Mouse (Mus musculus): Measurements from ENCODE around the gene Nr4a1. TPM values are rescaled to one million over a fixed set of nuclear protein-coding genes. Genes with fewer than 3 reads are reported as not detected.

Gene Nr4a1
- polyA plus RNA-seq, 1 experiment from 2014 or later = 7.1 TPM

DNA sequence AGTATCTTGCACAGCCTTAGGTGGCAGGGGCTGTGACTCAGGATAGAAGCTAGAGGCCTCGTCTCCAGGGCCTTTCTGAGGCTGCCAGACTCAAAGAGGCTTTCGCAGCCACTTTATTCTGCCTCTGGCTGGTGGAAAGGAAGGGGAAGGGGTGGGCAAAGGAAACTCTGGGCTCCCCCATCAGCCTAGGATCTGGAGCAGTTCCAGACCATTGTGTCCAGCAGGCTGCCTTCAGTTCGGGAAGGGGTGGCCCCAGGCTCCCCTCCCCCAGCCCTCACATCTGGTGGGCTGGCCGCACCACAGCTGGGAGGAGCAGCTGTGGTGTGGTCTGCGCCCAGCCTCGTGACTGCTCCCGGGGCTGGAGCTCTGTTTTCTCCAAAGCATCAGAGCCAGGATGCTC, 26.1 kb upstream of the Nr4a1 start:
- no peak overlapping the region for H3K27ac ChIP-seq
- no peaks in the 10 kb centered on the region for H3K36me3 ChIP-seq (ENCODE audit: inconsistent target)
- no peak overlapping the region for H3K4me3 ChIP-seq (ENCODE audit: inconsistent target)
- no peaks in the 10 kb centered on the region for H3K79me2 ChIP-seq (ENCODE audit: inconsistent target)
- WGBS (ENCODE audit: missing documents) = 47% methylated on average over 7 of the region's 7 CpGs

DNA sequence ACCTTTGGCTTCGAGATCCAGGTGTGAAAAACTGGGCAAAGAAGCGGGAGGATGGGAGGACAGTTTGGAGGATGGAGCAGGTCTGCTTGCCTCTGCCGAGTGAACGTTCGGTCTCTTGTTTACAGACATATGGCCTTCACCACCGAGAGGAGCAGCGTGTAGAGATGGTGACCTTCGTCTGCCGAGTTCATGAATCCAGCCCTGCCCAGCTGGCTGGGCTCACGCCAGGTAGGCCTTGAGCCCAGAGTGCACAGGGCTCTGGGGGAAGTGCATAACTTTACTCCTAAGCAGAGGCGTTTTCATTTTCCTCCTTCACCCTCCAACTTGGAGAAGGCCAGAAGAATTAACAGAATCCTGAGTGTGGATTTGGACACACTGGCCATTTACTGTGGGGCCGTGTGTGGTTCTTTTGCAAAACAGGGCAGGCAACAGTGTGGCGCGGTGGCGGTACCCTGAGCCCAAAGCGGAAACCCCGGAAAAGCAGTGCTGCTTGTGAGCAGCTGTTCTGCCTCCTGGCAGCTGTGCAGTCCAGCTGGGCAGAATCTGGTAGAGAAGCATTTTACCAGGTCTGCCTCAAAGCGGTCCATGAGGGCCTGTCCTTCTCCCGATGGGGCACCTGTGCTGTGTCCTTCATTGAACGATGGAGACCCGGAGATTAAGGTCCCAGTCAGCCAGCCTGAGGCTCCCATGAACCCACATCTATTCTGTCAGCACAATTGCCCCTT, 25.0 kb upstream of the Nr4a1 start:
- Histone ChIP-seq H3K27ac (no peak overlapping the region), H3K4me3 (ENCODE audit: inconsistent target) (no peak overlapping the region), H3K36me3 (ENCODE audit: inconsistent target) (no peaks in the 10 kb centered on the region), H3K79me2 (ENCODE audit: inconsistent target) (no peaks in the 10 kb centered on the region)
- WGBS (ENCODE audit: missing documents) = 93% methylated on average over 20 of the region's 21 CpGs

DNA sequence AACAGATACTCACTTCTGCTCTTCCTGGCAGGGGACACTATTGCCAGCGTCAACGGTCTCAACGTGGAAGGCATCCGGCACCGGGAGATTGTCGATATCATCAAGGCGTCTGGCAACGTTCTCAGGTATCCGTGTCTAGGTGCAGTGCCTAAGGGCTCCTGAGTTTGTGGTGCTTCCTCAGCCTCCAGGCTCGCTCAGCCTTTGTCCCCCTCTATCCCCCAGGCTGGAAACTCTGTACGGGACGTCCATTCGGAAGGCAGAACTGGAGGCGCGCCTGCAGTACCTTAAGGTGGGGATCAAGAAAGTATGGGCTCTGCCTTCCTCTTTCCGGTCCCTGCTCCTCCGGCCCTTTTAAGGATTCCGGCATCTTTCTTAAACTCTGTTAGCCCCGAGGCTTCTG, 23.6 kb upstream of the Nr4a1 start:
- H3K79me2 ChIP-seq (ENCODE audit: inconsistent target) = no peaks in the 10 kb centered on the region
- H3K36me3 ChIP-seq (ENCODE audit: inconsistent target) = no peaks in the 10 kb centered on the region
- no peak overlapping the region for H3K27ac ChIP-seq
- H3K4me3 ChIP-seq (ENCODE audit: inconsistent target) = no peak overlapping the region
- 96% methylated on average over 16 of the region's 19 CpGs for WGBS (ENCODE audit: missing documents)

DNA sequence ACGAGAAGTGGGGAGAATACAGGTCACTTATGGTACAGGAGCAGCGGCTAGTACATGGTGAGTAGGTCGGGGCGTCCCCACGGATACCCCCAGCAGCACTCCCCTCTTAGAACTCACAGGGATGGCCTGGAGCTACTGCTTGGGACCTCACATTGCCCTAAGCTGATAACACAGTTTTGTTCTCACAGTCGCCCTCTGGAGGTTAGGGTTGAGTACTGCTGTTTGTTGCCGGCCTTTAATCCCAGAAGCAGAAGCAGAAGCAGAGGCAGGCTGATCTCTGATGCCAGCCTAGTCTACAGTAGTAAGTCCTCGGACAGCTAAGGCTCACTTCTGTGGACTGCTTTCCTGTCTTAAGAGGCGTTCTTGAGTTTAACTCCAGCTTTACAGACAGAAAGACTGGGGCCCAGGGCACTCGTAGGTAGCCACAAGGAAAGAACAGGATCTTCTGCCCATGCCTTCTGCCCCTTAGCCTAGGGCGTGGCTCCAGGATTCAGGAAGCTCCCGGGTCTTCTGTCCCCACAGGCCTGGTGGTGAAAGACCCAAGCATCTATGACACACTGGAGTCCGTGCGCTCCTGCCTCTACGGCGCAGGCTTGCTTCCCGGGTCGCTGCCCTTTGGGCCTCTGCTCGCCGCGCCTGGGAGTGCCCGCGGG, 22.9 kb upstream of the Nr4a1 start:
- Histone ChIP-seq H3K27ac (no peak overlapping the region), H3K79me2 (ENCODE audit: inconsistent target) (no peaks in the 10 kb centered on the region), H3K36me3 (ENCODE audit: inconsistent target) (no peaks in the 10 kb centered on the region), H3K4me3 (ENCODE audit: inconsistent target) (no peak overlapping the region)
- 90% methylated on average over 21 of the region's 23 CpGs for WGBS (ENCODE audit: missing documents)

GRCm38 (mm10) chr15:101231648-101232180, 22.4 kb upstream of the Nr4a1 start:
- 96% methylated on average over 33 of the region's 56 CpGs for WGBS (ENCODE audit: missing documents)
- Histone ChIP-seq H3K4me3 (ENCODE audit: inconsistent target) (no peak overlapping the region), H3K27ac (no peak overlapping the region), H3K36me3 (ENCODE audit: inconsistent target) (no peaks in the 10 kb centered on the region), H3K79me2 (ENCODE audit: inconsistent target) (no peaks in the 10 kb centered on the region)

GRCm38 (mm10) chr15:101232607-101233006, 21.5 kb upstream of the Nr4a1 start:
- Histone ChIP-seq H3K4me3 (ENCODE audit: inconsistent target) (no peak overlapping the region), H3K79me2 (ENCODE audit: inconsistent target) (no peaks in the 10 kb centered on the region), H3K27ac (no peak overlapping the region), H3K36me3 (ENCODE audit: inconsistent target) (no peaks in the 10 kb centered on the region)
- 76% methylated on average over 4 of the region's 4 CpGs for WGBS (ENCODE audit: missing documents)

- H3K79me2 ChIP-seq (ENCODE audit: inconsistent target) = no peaks in the 10 kb centered on the region
- no peaks in the 10 kb centered on the region for H3K36me3 ChIP-seq (ENCODE audit: inconsistent target)
- H3K4me3 ChIP-seq (ENCODE audit: inconsistent target) = no peak overlapping the region
- H3K27ac ChIP-seq = no peak overlapping the region
- WGBS (ENCODE audit: missing documents) = 86% methylated on average over 3 of the region's 3 CpGs
Observed at GRCm38 (mm10) chr15:101233183-101233582, 20.9 kb upstream of the Nr4a1 start.

DNA sequence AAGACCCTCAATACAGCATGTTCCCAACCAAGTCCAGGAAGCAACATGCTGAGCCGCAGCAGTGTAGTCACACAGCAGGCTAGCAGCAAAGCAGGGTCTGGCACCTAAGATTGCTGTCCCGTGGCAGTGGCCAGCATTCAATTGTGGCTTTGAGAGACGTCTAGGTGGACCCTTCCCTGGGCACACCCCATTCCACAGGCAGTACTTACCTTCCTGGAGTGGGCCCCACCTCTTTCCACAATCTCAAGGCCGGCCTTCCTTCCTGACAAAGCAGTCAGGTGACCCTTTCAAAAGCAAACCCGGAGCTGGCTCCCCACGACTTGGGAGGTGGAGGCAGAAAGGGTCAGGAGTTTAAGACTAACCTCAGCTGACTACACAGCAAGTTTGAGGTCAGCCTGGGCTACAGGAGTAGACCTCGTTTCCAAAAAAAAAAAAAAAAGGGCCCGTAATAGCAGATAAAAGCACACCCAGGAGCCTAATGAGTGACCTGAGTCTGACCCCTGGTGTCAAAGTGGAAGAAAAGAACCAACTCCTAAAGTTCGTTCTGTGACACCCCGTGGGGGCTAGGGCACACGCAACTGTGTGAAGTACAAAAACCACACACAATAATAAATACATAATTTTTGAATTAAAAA, 20.3 kb upstream of the Nr4a1 start:
- WGBS (ENCODE audit: missing documents) = 36% methylated on average over 9 of the region's 11 CpGs

DNA sequence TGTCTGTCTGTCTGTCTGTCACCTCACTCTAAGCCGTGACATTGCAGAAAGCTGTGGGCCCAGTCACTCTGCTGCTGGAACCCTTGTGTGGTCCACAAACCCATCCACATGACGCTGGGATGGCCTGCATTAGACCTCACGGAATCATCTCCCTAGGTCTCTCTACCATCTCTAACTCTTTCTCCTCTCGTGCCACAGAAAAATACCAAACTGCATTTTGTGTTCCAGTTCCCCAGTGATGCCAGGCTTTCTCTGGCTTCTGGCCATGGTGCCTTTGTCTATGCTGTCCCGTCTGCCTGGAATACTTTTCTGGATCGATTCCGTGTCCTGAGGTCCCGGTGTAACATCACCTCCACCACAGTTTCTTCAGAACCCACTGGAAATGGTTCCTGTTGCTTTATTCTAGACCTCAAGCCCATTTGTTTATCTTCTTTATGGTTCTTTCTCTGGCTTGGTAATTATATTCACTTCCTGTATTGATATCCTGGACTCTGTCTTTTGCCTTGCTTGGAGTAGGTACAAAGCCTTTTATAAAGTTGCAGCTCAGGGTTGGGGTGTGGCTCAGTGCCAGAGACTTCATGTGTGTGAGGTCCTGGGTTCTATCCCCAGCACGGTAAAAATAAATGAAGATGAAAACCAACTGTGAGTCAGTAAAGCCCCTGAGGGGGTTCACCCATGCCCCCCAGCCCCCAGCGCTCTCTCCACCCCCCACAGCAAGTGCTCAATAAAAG, 19.3 kb upstream of the Nr4a1 start:
- H3K79me2 ChIP-seq (ENCODE audit: inconsistent target) = no peaks in the 10 kb centered on the region
- H3K4me3 ChIP-seq (ENCODE audit: inconsistent target) = no peak overlapping the region
- no peak overlapping the region for H3K27ac ChIP-seq
- H3K36me3 ChIP-seq (ENCODE audit: inconsistent target) = no peaks in the 10 kb centered on the region
- WGBS (ENCODE audit: missing documents) = 87% methylated on average over 10 of the region's 10 CpGs

More for the DNA sequence above, 20.3 kb upstream of the Nr4a1 start:
- Histone ChIP-seq H3K27ac (no peak overlapping the region), H3K79me2 (ENCODE audit: inconsistent target) (no peaks in the 10 kb centered on the region), H3K4me3 (ENCODE audit: inconsistent target) (no peak overlapping the region), H3K36me3 (ENCODE audit: inconsistent target) (no peaks in the 10 kb centered on the region)

- WGBS (ENCODE audit: missing documents) = 67% methylated on average over 5 of the region's 5 CpGs
- Histone ChIP-seq H3K36me3 (ENCODE audit: inconsistent target) (no peaks in the 10 kb centered on the region), H3K79me2 (ENCODE audit: inconsistent target) (no peaks in the 10 kb centered on the region), H3K4me3 (ENCODE audit: inconsistent target) (no peak overlapping the region), H3K27ac (no peak overlapping the region)
Observed at GRCm38 (mm10) chr15:101235342-101235698, 18.7 kb upstream of the Nr4a1 start.

DNA sequence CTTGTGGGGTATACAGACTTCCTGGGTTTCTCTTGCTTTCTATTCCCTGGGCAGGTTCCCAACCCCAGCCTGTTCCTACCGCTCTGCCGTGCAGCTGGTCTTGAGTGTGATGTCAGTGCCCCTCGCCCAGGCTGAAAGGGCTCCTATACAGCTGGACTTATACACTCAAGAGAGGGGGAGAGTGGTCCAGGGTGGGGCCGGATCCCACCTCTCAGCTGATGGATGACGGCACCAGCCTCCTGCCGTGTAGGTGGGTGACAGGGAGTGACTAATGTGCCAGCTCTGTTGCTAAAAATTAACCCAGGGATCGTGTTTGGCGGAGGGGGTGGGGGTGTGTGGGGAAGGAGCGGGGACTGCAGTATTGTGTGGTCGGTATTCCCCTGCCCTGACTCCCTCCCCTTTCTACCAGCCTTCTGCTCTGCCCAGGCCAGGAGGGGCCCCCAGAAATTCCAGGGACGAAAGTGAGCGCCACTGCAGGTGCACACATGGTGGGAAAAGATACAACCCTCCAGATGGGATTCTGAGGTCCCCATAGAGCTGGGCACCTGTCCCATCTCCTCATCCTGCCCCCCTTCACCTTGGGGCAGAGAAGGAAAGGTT, 18.2 kb upstream of the Nr4a1 start:
- no peaks in the 10 kb centered on the region for H3K79me2 ChIP-seq (ENCODE audit: inconsistent target)
- H3K4me3 ChIP-seq (ENCODE audit: inconsistent target) = no peak overlapping the region
- WGBS (ENCODE audit: missing documents) = 49% methylated on average over 9 of the region's 12 CpGs
- H3K36me3 ChIP-seq (ENCODE audit: inconsistent target) = no peaks in the 10 kb centered on the region
- no peak overlapping the region for H3K27ac ChIP-seq

GRCm38 (mm10) chr15:101236878-101237277, 17.2 kb upstream of the Nr4a1 start:
- no peaks in the 10 kb centered on the region for H3K79me2 ChIP-seq (ENCODE audit: inconsistent target)
- 7% methylated on average over 3 of the region's 3 CpGs for WGBS (ENCODE audit: missing documents)
- no peak overlapping the region for H3K4me3 ChIP-seq (ENCODE audit: inconsistent target)
- H3K36me3 ChIP-seq (ENCODE audit: inconsistent target) = no peaks in the 10 kb centered on the region
- H3K27ac ChIP-seq = no peak overlapping the region

- no peak overlapping the region for H3K27ac ChIP-seq
- no peaks in the 10 kb centered on the region for H3K36me3 ChIP-seq (ENCODE audit: inconsistent target)
- 24% methylated on average over 27 of the region's 28 CpGs for WGBS (ENCODE audit: missing documents)
- H3K4me3 ChIP-seq (ENCODE audit: inconsistent target) = no peak overlapping the region
- no peaks in the 10 kb centered on the region for H3K79me2 ChIP-seq (ENCODE audit: inconsistent target)
Observed at GRCm38 (mm10) chr15:101238885-101239511, 15.1 kb upstream of the Nr4a1 start.

GRCm38 (mm10) chr15:101239821-101240220, 14.2 kb upstream of the Nr4a1 start:
- Histone ChIP-seq H3K79me2 (ENCODE audit: inconsistent target) (no peaks in the 10 kb centered on the region), H3K4me3 (ENCODE audit: inconsistent target) (no peak overlapping the region), H3K27ac (no peak overlapping the region), H3K36me3 (ENCODE audit: inconsistent target) (no peaks in the 10 kb centered on the region)
- WGBS (ENCODE audit: missing documents) = 82% methylated on average over 8 of the region's 8 CpGs
